Mouse (Mus musculus) heart, embryonic 10.5 days (tissue): ENCODE data around the gene Abhd6. TPM values are rescaled to one million over a fixed set of nuclear protein-coding genes. Genes with fewer than 3 reads are reported as not detected.

Experiments used
- DNase-seq: peaks from one replicate; pipeline ENCODE4 v3.0.0-alpha.2; 2017; ENCODE audit warnings: low spot score
- H3K27ac ChIP-seq: fragments of 300-500 bp; sonication (generic); 2 replicates; pipeline ENCODE4 v1.5.1; 2016; ENCODE audit warnings: mild to moderate bottlenecking
- H3K27me3 ChIP-seq: fragments of 300-500 bp; sonication (generic); 2 replicates; pipeline ENCODE4 v1.6.1; 2016; ENCODE audit warnings: mild to moderate bottlenecking; ENCODE audit not compliant: poor library complexity, insufficient read depth, severe bottlenecking
- H3K36me3 ChIP-seq: fragments of 300-500 bp; sonication (generic); 2 replicates; pipeline ENCODE4 v1.6.1; 2016; ENCODE audit warnings: mild to moderate bottlenecking, moderate library complexity
- H3K4me1 ChIP-seq: fragments of 300-500 bp; sonication (generic); 2 replicates; pipeline ENCODE4 v1.6.1; 2016; ENCODE audit warnings: mild to moderate bottlenecking
- H3K4me3 ChIP-seq: fragments of 300-500 bp; sonication (generic); 2 replicates; pipeline ENCODE4 v1.5.1; 2016; ENCODE audit warnings: mild to moderate bottlenecking, moderate library complexity
- H3K9me3 ChIP-seq: fragments of 300-500 bp; sonication (generic); 2 replicates; pipeline ENCODE4 v1.6.1; 2016; ENCODE audit warnings: mild to moderate bottlenecking, moderate library complexity
- WGBS: fragments of 180-500 bp; shearing (Covaris S2); methylation state at CpG from one replicate; pipeline ENCODE4 v1.1.7; 2016; 5-methylcytosine and 5-hydroxymethylcytosine counted together
- polyA plus RNA-seq: library from polyadenylated mRNA; unstranded; fragments of >200 nt; fragmentation: Nextera tagmentation; extraction: Ambion mirVana; gene quantifications from 2 replicates; pipeline ENCODE4 v1.2.1, GENCODE M21; 2016

Abhd6 gene
- polyA plus RNA-seq, 1 experiment from 2014 or later: 16.0 TPM

GRCm38 (mm10) chr14:8054310-8055102, 51.8 kb downstream of the Abhd6 start:
- Histone ChIP-seq H3K27me3 (no peaks in the 10 kb centered on the region), H3K4me1 (no peaks in the 10 kb centered on the region; the same call in 1 of the 2 replicates), H3K36me3 (peaks cover 6% of the 10 kb centered on the region; the same call in 1 of the 2 replicates), H3K27ac (no peak overlapping the region), H3K4me3 (no peak overlapping the region), H3K9me3 (no peaks in the 10 kb centered on the region)
- no peak for DNase-seq
- WGBS: 21% methylated on average over 17 of the region's 17 CpGs

GRCm38 (mm10) chr14:8056076-8056475, 53.4 kb downstream of the Abhd6 start:
- DNase-seq: no peak
- Histone ChIP-seq H3K4me3 (no peak overlapping the region), H3K9me3 (no peaks in the 10 kb centered on the region), H3K4me1 (no peaks in the 10 kb centered on the region; the same call in 1 of the 2 replicates), H3K27me3 (no peaks in the 10 kb centered on the region), H3K36me3 (peaks cover 3% of the 10 kb centered on the region; the same call in 1 of the 2 replicates), H3K27ac (no peak overlapping the region)
- 82% methylated on average over 5 of the region's 5 CpGs for WGBS

- Histone ChIP-seq H3K36me3 (no peaks in the 10 kb centered on the region), H3K9me3 (no peaks in the 10 kb centered on the region), H3K27ac (no peak overlapping the region), H3K27me3 (no peaks in the 10 kb centered on the region), H3K4me1 (peaks cover 9% of the 10 kb centered on the region; the same call in 1 of the 2 replicates), H3K4me3 (no peak overlapping the region)
- WGBS: 89% methylated on average over 7 of the region's 7 CpGs
- no peak for DNase-seq
Observed at GRCm38 (mm10) chr14:8059938-8060337, 57.2 kb downstream of the Abhd6 start.

DNA sequence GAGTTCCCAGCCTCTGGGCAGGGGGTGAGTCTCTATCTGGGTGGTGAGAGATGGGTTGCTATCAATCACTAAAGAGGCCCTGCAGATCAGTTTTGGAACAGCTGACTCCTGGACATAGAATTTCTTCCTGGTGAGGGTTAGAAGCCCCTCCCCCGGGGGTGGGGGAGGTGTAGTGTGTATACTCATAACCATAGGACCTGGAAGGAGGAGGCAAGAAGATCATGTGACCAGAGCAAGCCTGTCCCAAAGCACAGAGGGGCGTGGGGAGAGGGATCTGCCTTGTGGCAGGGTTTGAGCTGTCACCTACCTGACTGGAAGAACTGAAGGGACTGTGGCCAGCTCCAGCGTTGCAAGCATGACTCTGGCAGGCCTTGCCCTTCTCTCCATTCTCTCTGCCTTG, 59.4 kb downstream of the Abhd6 start:
- no peak overlapping the region; the same call in 1 of the 2 replicates for H3K27ac ChIP-seq
- peaks cover 9% of the 10 kb centered on the region; the same call in 1 of the 2 replicates for H3K4me1 ChIP-seq
- H3K4me3 ChIP-seq: no peak overlapping the region
- H3K36me3 ChIP-seq: no peaks in the 10 kb centered on the region
- WGBS: 29% methylated on average over 3 of the region's 3 CpGs
- no peaks in the 10 kb centered on the region for H3K27me3 ChIP-seq
- no peaks in the 10 kb centered on the region for H3K9me3 ChIP-seq
- no peak for DNase-seq

- Histone ChIP-seq H3K4me1 (peaks cover 9% of the 10 kb centered on the region; the same call in 1 of the 2 replicates), H3K27me3 (no peaks in the 10 kb centered on the region), H3K9me3 (no peaks in the 10 kb centered on the region), H3K27ac (no peak overlapping the region; the same call in 1 of the 2 replicates), H3K4me3 (no peak overlapping the region), H3K36me3 (no peaks in the 10 kb centered on the region)
- DNase-seq: no peak
- WGBS: 69% methylated on average over 3 of the region's 3 CpGs
Observed at GRCm38 (mm10) chr14:8062537-8063301, 60.0 kb downstream of the Abhd6 start.

DNA sequence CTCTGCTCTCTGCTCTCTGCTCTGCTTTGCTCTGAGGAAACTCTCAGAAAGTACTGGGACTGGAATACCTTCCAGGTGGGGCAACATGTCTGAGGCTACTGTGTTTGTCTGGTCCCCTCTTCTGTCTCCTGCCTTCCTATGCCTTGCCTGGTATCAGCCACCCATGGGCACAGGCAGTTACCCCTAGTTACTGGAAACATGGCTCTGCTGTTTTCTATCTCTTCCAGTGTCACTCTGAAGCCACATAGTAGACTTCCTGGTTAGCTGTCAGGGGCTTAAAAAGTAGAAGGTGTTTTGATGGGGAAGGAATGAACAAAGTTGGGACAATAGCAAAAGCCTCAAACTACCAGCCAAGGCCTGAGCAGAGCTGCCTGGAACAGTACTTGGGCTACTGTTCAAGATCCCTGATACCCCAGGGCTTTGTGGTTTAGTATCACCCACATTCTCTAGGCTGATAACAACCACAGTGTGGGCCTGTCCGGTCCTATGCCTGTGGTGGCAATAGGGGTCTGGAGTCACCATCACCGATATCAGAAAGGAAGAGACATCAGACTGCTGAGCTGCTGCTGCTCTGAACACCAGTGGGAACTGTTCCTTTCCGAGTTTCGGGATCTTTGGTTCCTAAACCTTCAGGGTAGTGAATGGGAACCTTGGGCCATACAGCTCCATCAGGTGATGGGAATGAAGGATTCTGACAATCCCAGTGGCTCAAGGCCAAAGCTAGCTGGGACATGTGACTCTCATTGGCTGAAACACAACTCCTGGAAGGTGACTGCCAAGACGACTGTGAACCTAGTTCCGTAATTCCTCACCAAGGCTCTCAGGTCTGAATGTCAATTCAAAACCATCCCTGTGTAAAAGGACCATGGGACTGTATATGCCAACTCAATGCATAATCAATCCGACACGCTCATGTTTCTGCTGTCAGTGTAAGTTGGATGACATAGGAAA, 61.4 kb downstream of the Abhd6 start:
- Histone ChIP-seq H3K4me3 (no peak overlapping the region), H3K36me3 (no peaks in the 10 kb centered on the region), H3K9me3 (no peaks in the 10 kb centered on the region), H3K27ac (no peak overlapping the region), H3K27me3 (no peaks in the 10 kb centered on the region), H3K4me1 (peaks cover 9% of the 10 kb centered on the region; the same call in 1 of the 2 replicates)
- DNase-seq: no peak
- whole genome bisulfite sequencing: 79% methylated on average over 8 of the region's 8 CpGs

DNA sequence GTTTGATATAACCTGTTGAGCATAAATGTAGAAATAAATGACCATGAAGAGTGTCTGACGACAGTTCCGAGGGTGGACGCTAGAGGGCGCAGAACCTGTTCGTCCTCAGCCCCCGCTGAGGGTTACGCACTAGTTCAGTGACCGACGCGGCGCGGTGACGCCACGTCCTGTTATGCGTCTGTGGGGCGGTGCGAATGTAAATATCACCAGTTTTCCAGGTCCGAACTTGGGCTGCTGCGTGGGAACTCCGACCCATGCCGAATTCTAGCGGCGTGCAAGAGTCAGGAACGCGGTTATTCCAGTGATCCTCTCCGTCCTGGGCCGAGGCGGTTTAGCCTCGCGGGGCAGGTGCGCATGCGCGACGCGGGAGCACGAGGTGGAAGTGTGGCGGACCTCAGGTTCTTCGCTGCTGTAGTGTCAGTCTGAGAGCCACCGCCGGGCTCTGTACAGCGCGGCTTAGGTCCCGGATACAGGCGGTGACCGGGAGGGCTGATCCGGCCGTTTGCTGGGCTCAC, 77.5 kb downstream of the Abhd6 start, which contains the start of gene Rpp14:
TSS of gene Rpp14 (plus strand) at position 203 of the 515 bp plus-strand sequence.
- peaks cover 12% of the 10 kb centered on the region for H3K4me1 ChIP-seq
- H3K27me3 ChIP-seq: no peaks in the 10 kb centered on the region
- peak within 1 kb of the TSS; percentile 83 for H3K4me3 ChIP-seq
- peak; percentile 97 for DNase-seq
- H3K9me3 ChIP-seq: no peaks in the 10 kb centered on the region
- peak within 1 kb of the TSS; percentile 97 for H3K27ac ChIP-seq
- H3K36me3 ChIP-seq: peaks cover 18% of the 10 kb centered on the region
- WGBS: under 1% methylated on average over 47 of the region's 47 CpGs

- 5% methylated on average over 11 of the region's 11 CpGs for WGBS
- H3K36me3 ChIP-seq: peaks cover 23% of the 10 kb centered on the region
- H3K9me3 ChIP-seq: no peaks in the 10 kb centered on the region
- peak overlapping the region; percentile 83 for H3K4me3 ChIP-seq
- peaks cover 12% of the 10 kb centered on the region for H3K4me1 ChIP-seq
- H3K27me3 ChIP-seq: no peaks in the 10 kb centered on the region
- H3K27ac ChIP-seq: peak overlapping the region; percentile 97
- DNase-seq: no peak
Observed at GRCm38 (mm10) chr14:8080718-8081117, 78.0 kb downstream of the Abhd6 start.

DNA sequence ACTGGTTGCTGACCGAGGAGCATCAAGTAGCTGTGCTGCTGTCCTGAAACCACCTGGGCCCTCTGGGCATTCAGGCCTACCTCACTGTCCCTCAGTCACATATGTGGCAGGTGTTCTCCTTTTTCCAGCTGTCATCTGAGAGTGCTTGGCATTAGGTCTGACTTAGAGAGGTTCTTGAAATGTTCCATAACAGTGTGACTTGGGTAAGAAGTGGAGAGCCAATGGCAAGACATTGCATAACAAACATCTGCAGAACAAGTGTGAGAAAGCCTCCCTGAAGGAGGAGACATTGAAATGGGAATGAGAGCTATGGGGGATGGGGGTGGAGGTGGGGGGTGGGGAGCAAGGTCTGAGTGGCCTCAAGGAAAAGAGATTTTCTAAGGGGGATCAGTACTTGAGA, 80.2 kb downstream of the Abhd6 start:
- no peaks in the 10 kb centered on the region for H3K27me3 ChIP-seq
- no peaks in the 10 kb centered on the region for H3K9me3 ChIP-seq
- peaks cover 12% of the 10 kb centered on the region for H3K4me1 ChIP-seq
- no peak overlapping the region for H3K27ac ChIP-seq
- no peak for DNase-seq
- H3K4me3 ChIP-seq: no peak overlapping the region
- 85% methylated on average over 1 of the region's 1 CpGs for WGBS
- peaks cover 39% of the 10 kb centered on the region for H3K36me3 ChIP-seq

DNA sequence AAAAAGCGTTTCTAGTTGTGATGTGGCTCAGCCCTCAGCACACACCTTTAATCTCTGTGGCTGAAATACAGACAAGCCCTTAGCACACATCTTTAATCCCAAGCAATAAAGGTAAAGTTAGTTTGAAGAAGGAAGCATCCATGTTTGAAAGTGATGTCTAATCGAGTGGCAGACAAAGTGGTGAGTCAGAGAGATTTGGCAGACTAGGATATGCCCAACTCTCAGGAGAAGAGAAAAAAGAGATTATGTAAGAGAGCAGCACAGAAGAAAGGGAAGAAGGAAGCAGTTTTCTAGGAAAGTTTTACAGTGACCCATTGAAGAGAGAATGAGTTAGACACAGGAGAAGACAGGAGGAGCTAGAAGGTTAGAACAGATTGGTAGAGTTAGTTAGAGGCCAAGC, 86.3 kb downstream of the Abhd6 start:
- no peaks in the 10 kb centered on the region for H3K27me3 ChIP-seq
- H3K4me3 ChIP-seq: no peak overlapping the region
- DNase-seq: no peak
- H3K27ac ChIP-seq: no peak overlapping the region
- 93% methylated on average over 2 of the region's 2 CpGs for WGBS
- H3K4me1 ChIP-seq: no peaks in the 10 kb centered on the region
- H3K9me3 ChIP-seq: no peaks in the 10 kb centered on the region
- peaks cover 61% of the 10 kb centered on the region for H3K36me3 ChIP-seq

- H3K27me3 ChIP-seq: no peaks in the 10 kb centered on the region
- no peak overlapping the region for H3K27ac ChIP-seq
- peaks cover 7% of the 10 kb centered on the region; the same call in 1 of the 2 replicates for H3K4me1 ChIP-seq
- H3K9me3 ChIP-seq: no peaks in the 10 kb centered on the region
- H3K4me3 ChIP-seq: no peak overlapping the region
- no peak for DNase-seq
- peaks cover 33% of the 10 kb centered on the region for H3K36me3 ChIP-seq
- WGBS: 89% methylated on average over 2 of the region's 2 CpGs
Observed at GRCm38 (mm10) chr14:8092573-8092972, 89.9 kb downstream of the Abhd6 start.

DNA sequence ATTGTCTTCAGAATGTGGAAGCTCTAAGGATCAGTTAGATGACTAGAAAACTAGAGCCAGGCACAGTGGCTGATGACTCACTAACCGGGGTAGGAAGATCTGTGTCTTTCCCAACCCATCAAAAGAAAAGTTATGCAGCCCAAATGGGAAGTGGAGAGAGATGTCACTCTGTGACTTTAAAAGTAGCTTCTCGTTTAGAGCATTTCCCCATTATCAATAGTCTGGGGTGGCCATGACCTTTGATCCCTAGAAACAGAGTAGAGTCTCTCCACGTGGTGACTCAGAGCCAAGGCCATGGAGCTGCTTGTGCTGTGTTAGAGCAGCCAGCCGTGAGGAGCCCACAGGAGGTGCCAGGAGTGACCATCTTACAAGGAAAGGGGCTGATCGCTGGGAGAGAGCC, 90.7 kb downstream of the Abhd6 start:
- WGBS: 52% methylated on average over 5 of the region's 5 CpGs
- Histone ChIP-seq H3K36me3 (peaks cover 28% of the 10 kb centered on the region), H3K4me3 (no peak overlapping the region), H3K4me1 (peaks cover 9% of the 10 kb centered on the region; the same call in 1 of the 2 replicates), H3K9me3 (no peaks in the 10 kb centered on the region), H3K27ac (no peak overlapping the region), H3K27me3 (no peaks in the 10 kb centered on the region)
- no peak for DNase-seq
